Mouse (Mus musculus) central nervous system, embryonic 14 days (tissue): ENCODE data around the gene Paqr3. TPM values are rescaled to one million over a fixed set of nuclear protein-coding genes. Genes with fewer than 3 reads are reported as not detected.

Experiments used
- polyA plus RNA-seq: library from polyadenylated mRNA; depleted of rRNA; stranded (reverse); fragments of >200 nt; gene quantifications from 2 replicates; pipeline ENCODE4 v1.2.3, GENCODE M21; 2012; rRNA removed

Gene Paqr3
- polyA plus RNA-seq: 23.5 and 27.2 TPM in 2 replicates

DNA sequence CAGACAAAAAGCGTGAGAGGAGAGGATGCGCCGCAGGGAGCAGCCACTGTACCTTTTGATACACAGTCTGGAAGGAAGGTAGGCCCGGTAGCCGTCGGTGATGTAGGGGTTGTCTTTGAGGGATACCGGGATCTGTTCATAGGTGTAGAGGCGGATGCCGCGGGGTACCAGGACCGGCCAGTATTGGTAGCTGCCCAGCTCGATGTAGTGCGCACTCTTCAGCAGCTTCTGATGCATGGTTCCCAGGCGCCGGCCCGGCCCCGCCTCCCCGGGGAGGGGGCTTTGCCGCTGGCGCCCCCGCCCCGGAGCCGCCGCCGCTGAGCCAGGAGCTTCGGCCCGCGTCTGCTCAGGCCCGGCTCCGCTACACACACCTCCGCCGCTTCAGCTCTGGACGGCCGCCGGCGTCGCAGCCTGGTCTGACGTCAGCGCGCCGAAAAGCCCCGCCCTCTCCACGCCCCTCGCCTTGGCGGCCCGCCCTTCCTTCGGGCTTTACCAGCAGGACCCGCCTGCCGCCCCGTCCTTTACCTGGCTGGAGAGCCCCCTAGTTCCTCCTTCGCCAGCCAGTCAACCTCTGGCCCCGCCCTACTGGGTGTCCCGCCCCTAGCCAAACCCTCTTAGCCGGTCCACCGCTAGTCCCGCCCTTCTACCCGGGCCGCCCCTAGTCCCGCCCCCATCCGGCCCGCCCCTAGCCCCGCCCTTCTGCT lies at the start of gene Paqr3:
Gene Paqr3, minus strand, starts transcription at position 390 of the 704 bp plus-strand sequence.

Other genes with a start within 250 kb of the Paqr3 start
- gene Bmp2k, start 113.9 kb downstream of the Paqr3 start, polyA plus RNA-seq: 7.5 and 8.1 TPM in 2 replicates